Mouse (Mus musculus): Measurements from ENCODE around the gene F10. TPM values are rescaled to one million over a fixed set of nuclear protein-coding genes. Genes with fewer than 3 reads are reported as not detected.

F10 gene
- total RNA-seq (2023): 10 to 100 TPM; 43.8 to 57.0 TPM

GRCm38 (mm10) chr8:13037015-13037414 is at the start of gene F10:
Gene F10, plus strand, starts transcription at chr8:13037308.

GRCm38 (mm10) chr8:13025487-13026224 is 11.5 kb upstream of the F10 start, which contains the start of gene F7:
Gene F7, plus strand, starts transcription at chr8:13026034.

GRCm38 (mm10) chr8:13060441-13061150 is 23.5 kb downstream of the F10 start, which contains the start of gene Proz:
Gene Proz, plus strand, starts transcription at chr8:13060914.

GRCm38 (mm10) chr8:13105087-13105881 is 68.2 kb downstream of the F10 start, which contains the start of the genes Pcid2 and Cul4a:
Gene Pcid2, minus strand, starts transcription at chr8:13105459.
Gene Cul4a, plus strand, starts transcription at chr8:13105621.

Other genes starting within 250 kb of the F10 start
- 10 to 100 TPM; 26.0 to 29.2 TPM for gene Mcf2l, start 163.5 kb upstream of the F10 start, total RNA-seq (2023)
- 1 to 10 TPM; 1.6 to 1.9 TPM for gene F7, start 11.3 kb upstream of the F10 start, total RNA-seq (2023)
- gene Proz, start 23.6 kb downstream of the F10 start, total RNA-seq (2023): under 1 TPM; 0.11 to 0.13 TPM
- gene Pcid2, start 68.2 kb downstream of the F10 start, total RNA-seq (2023): 10 to 100 TPM; 23.7 to 24.5 TPM
- gene Cul4a, start 68.3 kb downstream of the F10 start, total RNA-seq (2023): 10 to 100 TPM; 50.1 to 51.1 TPM
- gene Lamp1, start 121.9 kb downstream of the F10 start, total RNA-seq (2023): 100 to 1,000 TPM; 332 to 340 TPM
- gene Grtp1, start 163.3 kb downstream of the F10 start, total RNA-seq (2023): under 1 TPM; 0.66 to 0.99 TPM
- under 1 TPM; 0.75 to 0.99 TPM for gene Adprhl1, start 216.9 kb downstream of the F10 start, total RNA-seq (2023)